Mouse (Mus musculus): Measurements from ENCODE around the gene Gm14862. TPM values are rescaled to one million over a fixed set of nuclear protein-coding genes. Genes with fewer than 3 reads are reported as not detected.
"Not testable (repeated sequence)": the region's sequence is repeated elsewhere in the genome, so short reads cannot be mapped to it uniquely, and the experiment has no call there.

The Gm14862 gene
- polyA plus RNA-seq (2012; fragmentation: generic; extraction: Trizol) = not detected
- long read RNA-seq, experiment 1 = 0 reads
- long read RNA-seq, experiment 2 = 0 reads

- Histone ChIP-seq H3K36me3 (ENCODE audit: control insufficient read depth, insufficient read depth) (no peaks in the 10 kb centered on the region), H3K79me2 (ENCODE audit: control insufficient read depth, insufficient read depth) (no peaks in the 10 kb centered on the region), H3K27me3 (ENCODE audit: control insufficient read depth, insufficient read depth, insufficient read length) (no peaks in the 10 kb centered on the region), H3ac (ENCODE audit: control insufficient read depth, insufficient read length, low read depth) (no peak within 1 kb of the TSS), H3K79me3 (ENCODE audit: low read depth) (no peaks in the 10 kb centered on the region), H3K4me3 (ENCODE audit: insufficient read depth, poor library complexity, severe bottlenecking) (no peak within 1 kb of the TSS)
- no peak for TF ChIP-seq MYOG (IDR thresholded peaks at IDR 0.05; ENCODE audit: control insufficient read depth, extremely low read depth, insufficient read length)
- no peak for TF ChIP-seq MYOD1 (IDR thresholded peaks at IDR 0.05; ENCODE audit: control insufficient read depth, insufficient read length, low read depth)
- TF ChIP-seq FOSL1 (IDR thresholded peaks at IDR 0.05; ENCODE audit: insufficient read depth, low read length, poor library complexity, severe bottlenecking) = no peak
- TF ChIP-seq MAX (IDR thresholded peaks at IDR 0.05) = no peak
- TF ChIP-seq USF1 (IDR thresholded peaks at IDR 0.05; ENCODE audit: low read depth) = no peak
Observed at GRCm38 (mm10) chrX:9256766-9257165, at the start of gene Gm14862. Gene Gm14862, minus strand, starts transcription at chrX:9256899.

- H3K79me3 ChIP-seq (ENCODE audit: low read depth) = no peaks in the 10 kb centered on the region
- H3K27me3 ChIP-seq (ENCODE audit: control insufficient read depth, insufficient read depth, insufficient read length) = no peaks in the 10 kb centered on the region
- no peak overlapping the region for H3ac ChIP-seq (ENCODE audit: control insufficient read depth, insufficient read length, low read depth)
- no peak for TF ChIP-seq MAX (IDR thresholded peaks at IDR 0.05)
- H3K79me2 ChIP-seq (ENCODE audit: control insufficient read depth, insufficient read depth) = no peaks in the 10 kb centered on the region
- H3K36me3 ChIP-seq (ENCODE audit: control insufficient read depth, insufficient read depth) = no peaks in the 10 kb centered on the region
- no peak overlapping the region for H3K4me3 ChIP-seq (ENCODE audit: insufficient read depth, poor library complexity, severe bottlenecking)
Observed at GRCm38 (mm10) chrX:9303455-9303854, 46.8 kb upstream of the Gm14862 start.

GRCm38 (mm10) chrX:9302791-9303190 is 46.1 kb upstream of the Gm14862 start:
- Histone ChIP-seq H3K79me3 (ENCODE audit: low read depth) (no peaks in the 10 kb centered on the region), H3ac (ENCODE audit: control insufficient read depth, insufficient read length, low read depth) (no peak overlapping the region), H3K79me2 (ENCODE audit: control insufficient read depth, insufficient read depth) (no peaks in the 10 kb centered on the region), H3K27me3 (ENCODE audit: control insufficient read depth, insufficient read depth, insufficient read length) (no peaks in the 10 kb centered on the region), H3K4me3 (ENCODE audit: insufficient read depth, poor library complexity, severe bottlenecking) (no peak overlapping the region), H3K36me3 (ENCODE audit: control insufficient read depth, insufficient read depth) (no peaks in the 10 kb centered on the region)
- TF ChIP-seq CTCF (IDR thresholded peaks at IDR 0.05; ENCODE audit: control insufficient read depth, insufficient read depth, insufficient read length) (no peak), FOSL1 (IDR thresholded peaks at IDR 0.05; ENCODE audit: insufficient read depth, low read length, poor library complexity, severe bottlenecking) (no peak), MYOG (IDR thresholded peaks at IDR 0.05; ENCODE audit: control insufficient read depth, extremely low read depth, insufficient read length) (no peak), USF1 (IDR thresholded peaks at IDR 0.05; ENCODE audit: low read depth) (no peak), CEBPB (IDR thresholded peaks at IDR 0.05; ENCODE audit: low read depth) (no peak), MAX (IDR thresholded peaks at IDR 0.05) (no peak), MYOD1 (IDR thresholded peaks at IDR 0.05; ENCODE audit: control insufficient read depth, insufficient read length, low read depth) (no peak)

- TF ChIP-seq CEBPB (IDR thresholded peaks at IDR 0.05; ENCODE audit: low read depth) (no peak), MAX (IDR thresholded peaks at IDR 0.05) (no peak), MYOG (IDR thresholded peaks at IDR 0.05; ENCODE audit: control insufficient read depth, extremely low read depth, insufficient read length) (no peak), FOSL1 (IDR thresholded peaks at IDR 0.05; ENCODE audit: insufficient read depth, low read length, poor library complexity, severe bottlenecking) (no peak), MYOD1 (IDR thresholded peaks at IDR 0.05; ENCODE audit: control insufficient read depth, insufficient read length, low read depth) (no peak), CTCF (IDR thresholded peaks at IDR 0.05; ENCODE audit: control insufficient read depth, insufficient read depth, insufficient read length) (no peak), USF1 (IDR thresholded peaks at IDR 0.05; ENCODE audit: low read depth) (no peak)
- no peaks in the 10 kb centered on the region for H3K79me3 ChIP-seq (ENCODE audit: low read depth)
- H3K79me2 ChIP-seq (ENCODE audit: control insufficient read depth, insufficient read depth) = no peaks in the 10 kb centered on the region
- H3K27me3 ChIP-seq (ENCODE audit: control insufficient read depth, insufficient read depth, insufficient read length) = no peaks in the 10 kb centered on the region
- no peak overlapping the region for H3ac ChIP-seq (ENCODE audit: control insufficient read depth, insufficient read length, low read depth)
- no peaks in the 10 kb centered on the region for H3K36me3 ChIP-seq (ENCODE audit: control insufficient read depth, insufficient read depth)
- H3K4me3 ChIP-seq (ENCODE audit: insufficient read depth, poor library complexity, severe bottlenecking) = no peak overlapping the region
Observed at GRCm38 (mm10) chrX:9298413-9298864, 41.7 kb upstream of the Gm14862 start.

- H3K36me3 ChIP-seq (ENCODE audit: control insufficient read depth, insufficient read depth); H3K79me2 ChIP-seq (ENCODE audit: control insufficient read depth, insufficient read depth); H3K27me3 ChIP-seq (ENCODE audit: control insufficient read depth, insufficient read depth, insufficient read length); H3K4me3 ChIP-seq (ENCODE audit: insufficient read depth, poor library complexity, severe bottlenecking); H3K79me3 ChIP-seq (ENCODE audit: low read depth); H3ac ChIP-seq (ENCODE audit: control insufficient read depth, insufficient read length, low read depth): not testable (repeated sequence)
Observed at GRCm38 (mm10) chrX:9293140-9293829, 36.6 kb upstream of the Gm14862 start.

- H3K79me2 ChIP-seq (ENCODE audit: control insufficient read depth, insufficient read depth); H3ac ChIP-seq (ENCODE audit: control insufficient read depth, insufficient read length, low read depth); H3K79me3 ChIP-seq (ENCODE audit: low read depth); H3K27me3 ChIP-seq (ENCODE audit: control insufficient read depth, insufficient read depth, insufficient read length); H3K4me3 ChIP-seq (ENCODE audit: insufficient read depth, poor library complexity, severe bottlenecking); H3K36me3 ChIP-seq (ENCODE audit: control insufficient read depth, insufficient read depth): not testable (repeated sequence)
Observed at GRCm38 (mm10) chrX:9283464-9283863, 26.8 kb upstream of the Gm14862 start, which contains the start of gene H2al1m. Gene H2al1m, plus strand, starts transcription at chrX:9283764.
